Mouse (Mus musculus) stomach, embryonic 16.5 days (tissue): ENCODE measurements around the gene Styk1. TPM values are rescaled to one million over a fixed set of nuclear protein-coding genes. Genes with fewer than 3 reads are reported as not detected.

Experiments
- ATAC-seq: fragments of 200-750 bp; cut with Nextera tagmentation; 2 replicates; pipeline ENCODE4 v1.8.0; 2017; ENCODE audit warnings: moderate number of reproducible peaks, moderate TSS enrichment; ENCODE audit not compliant: insufficient read depth, low FRiP score
- H3K27ac ChIP-seq: fragments of 300-500 bp; sonication (generic); 2 replicates; pipeline ENCODE4 v1.5.1; 2014; ENCODE audit warnings: low read length
- H3K27me3 ChIP-seq: fragments of 300-500 bp; sonication (generic); 2 replicates; pipeline ENCODE4 v1.6.1; 2014; ENCODE audit warnings: low read length, control low read depth, mixed read lengths; ENCODE audit not compliant: control insufficient read depth, insufficient read depth
- H3K36me3 ChIP-seq: fragments of 300-500 bp; sonication (generic); 2 replicates; pipeline ENCODE4 v1.6.1; 2014; ENCODE audit warnings: low read length; ENCODE audit not compliant: control insufficient read depth, insufficient read depth
- H3K4me1 ChIP-seq: fragments of 300-500 bp; sonication (generic); 2 replicates; pipeline ENCODE4 v1.6.1; 2014; ENCODE audit warnings: low read length, control low read depth, mixed read lengths; ENCODE audit not compliant: control insufficient read depth, insufficient read depth
- H3K4me2 ChIP-seq: fragments of 300-500 bp; sonication (generic); 2 replicates; pipeline ENCODE4 v1.6.1; 2014; ENCODE audit warnings: low read depth, low read length, mixed read lengths
- H3K4me3 ChIP-seq: fragments of 300-500 bp; sonication (generic); replicated peaks from 2 replicates; pipeline ENCODE4 v1.5.1; 2014; ENCODE audit warnings: mild to moderate bottlenecking, low read length
- H3K9ac ChIP-seq: fragments of 300-500 bp; sonication (generic); 2 replicates; pipeline ENCODE4 v1.6.1; 2014; ENCODE audit warnings: low read length
- H3K9me3 ChIP-seq: fragments of 300-500 bp; sonication (generic); replicated peaks from 2 replicates; pipeline ENCODE4 v1.6.1; 2016; ENCODE audit warnings: low read length, control low read depth; ENCODE audit not compliant: control insufficient read depth
- WGBS: fragments of 180-500 bp; shearing (Covaris S2); extraction: QIAGEN DNeasy Blood & Tissue Kit; methylation state at CpG from one replicate; pipeline ENCODE4 v1.1.7; 2014; 5-methylcytosine and 5-hydroxymethylcytosine counted together
- polyA plus RNA-seq: library from polyadenylated mRNA; unstranded; fragments of >200 nt; fragmentation: Nextera tagmentation; extraction: Ambion mirVana; gene quantifications from 2 replicates; pipeline ENCODE4 v1.2.1, GENCODE M21; 2015

The Styk1 gene
- polyA plus RNA-seq, 1 experiment from 2014 or later = 12.1 TPM

- Histone ChIP-seq H3K27ac (no peak overlapping the region), H3K9ac (no peak overlapping the region), H3K36me3 (peaks cover 17% of the 10 kb centered on the region), H3K27me3 (no peaks in the 10 kb centered on the region), H3K4me1 (no peaks in the 10 kb centered on the region), H3K4me3 (no peak overlapping the region), H3K9me3 (no peaks in the 10 kb centered on the region), H3K4me2 (no peak overlapping the region)
- ATAC-seq = no peak
- WGBS = 93% methylated on average over 5 of the region's 5 CpGs
Measured at GRCm38 (mm10) chr6:131373160-131373559, 19.8 kb upstream of the Styk1 start.

- Histone ChIP-seq H3K4me1 (no peaks in the 10 kb centered on the region), H3K9me3 (no peaks in the 10 kb centered on the region), H3K4me2 (no peak overlapping the region), H3K4me3 (no peak overlapping the region), H3K9ac (no peak overlapping the region), H3K27me3 (no peaks in the 10 kb centered on the region), H3K27ac (no peak overlapping the region), H3K36me3 (peaks cover 14% of the 10 kb centered on the region)
- ATAC-seq = no peak
- WGBS = 97% methylated on average over 5 of the region's 5 CpGs
Measured at GRCm38 (mm10) chr6:131370767-131371166, 17.4 kb upstream of the Styk1 start.

- Histone ChIP-seq H3K4me3 (no peak overlapping the region), H3K36me3 (peaks cover 10% of the 10 kb centered on the region), H3K9ac (no peak overlapping the region), H3K4me1 (no peaks in the 10 kb centered on the region), H3K9me3 (no peaks in the 10 kb centered on the region), H3K27ac (no peak overlapping the region), H3K4me2 (no peak overlapping the region), H3K27me3 (no peaks in the 10 kb centered on the region)
- WGBS = 84% methylated on average over 8 of the region's 8 CpGs
- no peak for ATAC-seq
Measured at GRCm38 (mm10) chr6:131369866-131370616, 16.6 kb upstream of the Styk1 start.

- 30% methylated on average over 4 of the region's 4 CpGs for WGBS
- H3K27me3 ChIP-seq = no peaks in the 10 kb centered on the region
- H3K4me3 ChIP-seq = no peak overlapping the region
- no peak for ATAC-seq
- peaks cover 20% of the 10 kb centered on the region for H3K36me3 ChIP-seq
- H3K9me3 ChIP-seq = no peaks in the 10 kb centered on the region
- H3K4me1 ChIP-seq = no peaks in the 10 kb centered on the region
- H3K9ac ChIP-seq = no peak overlapping the region
- H3K27ac ChIP-seq = no peak overlapping the region
- H3K4me2 ChIP-seq = no peak overlapping the region
Measured at GRCm38 (mm10) chr6:131367101-131367500, 13.7 kb upstream of the Styk1 start.

DNA sequence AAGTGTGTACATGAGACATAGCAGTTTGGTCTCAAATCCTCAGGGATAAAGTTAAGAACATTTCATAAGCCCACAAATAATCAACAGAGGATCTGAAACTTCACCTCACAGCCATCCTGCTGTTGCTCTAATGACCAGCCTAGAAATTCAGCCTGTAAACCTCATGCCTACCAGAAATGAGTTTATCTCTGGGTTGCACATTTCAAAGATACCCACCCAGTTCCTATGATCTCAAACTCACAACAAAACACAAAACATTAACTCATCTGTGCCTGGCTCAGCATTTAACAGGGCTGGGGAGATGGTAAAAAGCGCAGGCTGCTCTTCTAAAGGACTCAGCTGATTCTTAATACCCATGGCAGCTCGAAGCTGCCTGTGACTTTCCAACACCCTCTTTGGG is 11.0 kb upstream of the Styk1 start:
- Histone ChIP-seq H3K4me3 (no peak overlapping the region), H3K9ac (no peak overlapping the region), H3K9me3 (no peaks in the 10 kb centered on the region), H3K27ac (no peak overlapping the region), H3K4me2 (no peak overlapping the region), H3K4me1 (no peaks in the 10 kb centered on the region), H3K27me3 (no peaks in the 10 kb centered on the region), H3K36me3 (peaks cover 20% of the 10 kb centered on the region)
- no peak for ATAC-seq
- WGBS = 94% methylated on average over 2 of the region's 2 CpGs

- WGBS = 73% methylated on average over 7 of the region's 7 CpGs
- no peak overlapping the region for H3K9ac ChIP-seq
- peaks cover 19% of the 10 kb centered on the region for H3K36me3 ChIP-seq
- H3K27ac ChIP-seq = no peak overlapping the region
- no peaks in the 10 kb centered on the region for H3K4me1 ChIP-seq
- H3K4me3 ChIP-seq = no peak overlapping the region
- no peak for ATAC-seq
- no peaks in the 10 kb centered on the region for H3K9me3 ChIP-seq
- H3K4me2 ChIP-seq = no peak overlapping the region
- H3K27me3 ChIP-seq = no peaks in the 10 kb centered on the region
Measured at GRCm38 (mm10) chr6:131362987-131363765, 9.8 kb upstream of the Styk1 start.

- H3K27ac ChIP-seq = no peak overlapping the region
- ATAC-seq = peak; percentile 50; the same call in 1 of the 2 replicates
- WGBS = 64% methylated on average over 5 of the region's 5 CpGs
- H3K9ac ChIP-seq = no peak overlapping the region
- H3K4me2 ChIP-seq = no peak overlapping the region
- peaks cover 14% of the 10 kb centered on the region; the same call in 1 of the 2 replicates for H3K36me3 ChIP-seq
- H3K4me1 ChIP-seq = no peaks in the 10 kb centered on the region
- no peaks in the 10 kb centered on the region for H3K27me3 ChIP-seq
- no peak overlapping the region for H3K4me3 ChIP-seq
- H3K9me3 ChIP-seq = no peaks in the 10 kb centered on the region
Measured at GRCm38 (mm10) chr6:131360693-131361092, 7.3 kb upstream of the Styk1 start.

GRCm38 (mm10) chr6:131359543-131359942 is 6.1 kb upstream of the Styk1 start:
- Histone ChIP-seq H3K36me3 (peaks cover 13% of the 10 kb centered on the region; the same call in 1 of the 2 replicates), H3K4me1 (no peaks in the 10 kb centered on the region), H3K9ac (no peak overlapping the region), H3K27ac (no peak overlapping the region), H3K9me3 (no peaks in the 10 kb centered on the region), H3K4me3 (no peak overlapping the region), H3K4me2 (no peak overlapping the region), H3K27me3 (no peaks in the 10 kb centered on the region)
- WGBS = 73% methylated on average over 2 of the region's 2 CpGs
- ATAC-seq = no peak

- Histone ChIP-seq H3K27me3 (no peaks in the 10 kb centered on the region), H3K36me3 (no peaks in the 10 kb centered on the region), H3K4me1 (no peaks in the 10 kb centered on the region), H3K4me2 (no peak overlapping the region), H3K9me3 (no peaks in the 10 kb centered on the region), H3K27ac (no peak overlapping the region), H3K4me3 (no peak overlapping the region), H3K9ac (no peak overlapping the region)
- no peak for ATAC-seq
- 35% methylated on average over 4 of the region's 4 CpGs for WGBS
Measured at GRCm38 (mm10) chr6:131354913-131355312, 1.5 kb upstream of the Styk1 start.
